Mouse (Mus musculus) gastrocnemius, postnatal 25 days (tissue): Measurements from ENCODE around the gene Hs3st3b1. TPM values are rescaled to one million over a fixed set of nuclear protein-coding genes. Genes with fewer than 3 reads are reported as not detected.

Source experiments
- DNase-seq: peaks from one replicate; pipeline ENCODE4 v3.0.0; 2022
- total RNA-seq, 2 experiments: library from RNA; stranded (reverse); gene quantifications; 1 replicate in 1 of 2; 2 replicates in 1 of 2; pipeline ENCODE4 v1.2.3; 2021

Gene Hs3st3b1
- total RNA-seq, 2 experiments from 2014 or later: 0.49 to 0.67 TPM

DNA sequence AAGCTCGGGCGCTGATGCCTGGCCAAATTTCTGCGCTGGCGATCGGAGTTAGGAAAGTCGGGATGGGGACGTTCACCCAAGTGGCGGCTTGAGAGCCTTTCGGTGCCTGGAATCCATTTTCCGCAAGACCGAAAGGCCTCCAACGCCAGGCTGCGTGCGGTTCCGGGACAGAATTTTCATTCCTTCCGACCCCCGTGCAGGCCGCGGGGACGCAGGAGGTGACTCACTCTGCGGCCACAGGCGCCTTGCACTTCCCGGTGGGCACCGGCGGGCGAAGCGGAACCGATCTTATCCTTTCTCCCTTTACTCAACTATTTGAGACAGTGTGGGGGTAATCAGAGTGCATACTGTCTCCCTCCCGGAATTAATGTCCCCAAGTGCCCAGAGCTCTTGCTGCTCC is 1.3 kb upstream of the Hs3st3b1 start:
- no peak for DNase-seq

DNA sequence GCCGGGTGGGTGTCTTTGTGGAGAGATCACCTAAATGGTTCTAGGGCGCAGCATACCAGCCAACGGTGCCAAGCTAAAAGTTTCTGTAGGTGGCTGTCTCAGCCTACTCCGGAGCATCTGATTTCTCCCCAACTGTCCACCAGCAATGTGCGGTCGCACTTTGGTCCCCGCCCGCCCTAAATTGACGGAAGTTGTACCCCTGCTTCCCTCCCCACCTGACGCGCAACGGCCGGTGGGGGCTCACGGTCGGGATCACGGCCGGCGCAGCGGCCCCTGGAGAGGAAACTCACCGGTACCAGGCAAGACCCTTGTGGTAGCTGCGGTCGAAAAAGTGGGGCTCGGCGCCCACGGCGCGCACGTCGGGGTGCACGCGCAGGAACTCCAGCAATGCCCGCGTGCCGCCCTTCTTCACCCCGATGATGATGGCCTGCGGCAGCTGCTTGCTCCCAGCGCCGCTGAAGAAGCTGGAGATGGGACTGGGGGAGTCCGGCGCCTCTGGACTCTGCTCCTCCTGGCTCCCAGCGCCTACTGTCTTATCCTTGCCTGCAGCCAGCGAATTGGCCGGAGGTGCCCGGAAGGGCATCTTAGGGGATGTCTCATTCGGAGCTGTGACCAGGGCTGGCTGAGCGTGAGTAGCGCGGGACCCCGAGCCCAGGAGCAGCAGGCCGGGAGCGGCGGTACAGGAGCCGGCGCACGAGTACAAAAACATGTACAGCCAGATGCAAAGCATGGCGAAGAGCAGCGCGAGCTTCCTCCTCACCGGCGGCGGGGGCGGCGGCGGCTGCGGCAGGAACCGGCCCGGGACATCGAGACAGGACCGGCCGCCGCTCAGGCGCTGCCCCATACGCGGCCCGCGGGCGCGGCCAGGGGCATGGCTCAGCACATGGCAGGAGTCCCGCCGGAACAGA is 792 bp downstream of the Hs3st3b1 start:
- no peak for DNase-seq

DNA sequence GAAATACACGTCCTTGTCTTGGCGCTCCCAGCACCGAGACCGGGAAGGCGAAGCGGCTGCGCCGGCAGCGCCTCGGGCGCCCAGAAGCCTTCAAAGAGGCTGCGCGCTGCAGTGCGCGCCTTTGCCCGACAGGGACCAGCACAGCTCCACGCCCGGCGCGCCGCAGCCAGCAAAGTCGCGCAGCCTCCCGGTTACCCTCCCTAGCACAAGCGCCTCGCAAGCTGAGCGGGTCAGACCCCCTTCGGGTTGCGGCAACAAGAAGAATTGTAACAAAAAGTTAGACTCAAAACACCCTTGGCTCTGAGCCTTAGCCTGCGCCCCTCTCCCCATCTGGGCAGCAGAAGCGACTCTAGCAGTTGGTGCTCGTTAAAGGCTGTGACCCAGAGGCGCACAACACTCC is 1.6 kb downstream of the Hs3st3b1 start:
- peak; percentile 60 for DNase-seq

DNA sequence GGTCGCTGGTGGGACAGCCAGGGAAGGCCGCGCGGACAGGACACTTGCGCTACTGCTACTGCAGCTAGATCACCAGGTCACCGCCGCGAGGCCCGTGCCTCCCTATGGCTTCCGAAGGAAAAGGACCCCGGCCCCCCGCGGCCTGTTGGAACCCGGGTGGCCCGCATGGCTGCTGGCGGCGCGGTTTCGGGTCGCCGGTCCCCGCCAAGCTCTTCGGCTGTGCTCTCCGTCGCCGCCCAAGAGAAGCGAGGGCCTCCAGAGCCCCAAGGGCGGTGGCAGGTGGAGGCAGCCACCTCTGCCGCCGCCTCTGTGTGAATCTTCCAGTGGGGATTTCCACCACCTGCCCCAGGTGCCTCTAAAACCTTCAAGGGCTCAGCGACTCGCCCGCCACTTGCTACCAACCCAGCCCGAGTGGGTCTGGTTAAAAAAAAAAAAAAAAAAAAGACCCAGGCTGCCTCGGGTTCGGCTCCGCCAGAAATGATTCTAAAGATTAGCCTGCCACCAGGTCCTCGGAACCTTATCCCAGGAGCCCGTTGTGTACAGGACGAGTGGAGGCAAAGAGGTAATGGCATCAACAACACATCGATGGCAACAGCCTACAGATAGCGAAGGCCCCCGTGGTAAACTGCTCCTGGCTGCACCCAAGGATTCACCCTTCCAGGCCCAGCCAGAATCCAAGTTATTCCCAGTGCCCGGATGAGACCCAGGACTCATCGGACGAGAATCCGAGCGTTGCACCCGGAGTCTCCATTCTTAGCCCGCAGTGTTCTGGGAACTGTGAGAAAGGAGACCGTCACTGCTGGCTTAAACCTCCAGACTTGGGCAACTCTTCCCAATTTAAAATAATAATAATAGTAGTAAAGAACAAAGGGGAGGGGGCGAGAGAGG is 2.6 kb downstream of the Hs3st3b1 start:
- DNase-seq: no peak

DNA sequence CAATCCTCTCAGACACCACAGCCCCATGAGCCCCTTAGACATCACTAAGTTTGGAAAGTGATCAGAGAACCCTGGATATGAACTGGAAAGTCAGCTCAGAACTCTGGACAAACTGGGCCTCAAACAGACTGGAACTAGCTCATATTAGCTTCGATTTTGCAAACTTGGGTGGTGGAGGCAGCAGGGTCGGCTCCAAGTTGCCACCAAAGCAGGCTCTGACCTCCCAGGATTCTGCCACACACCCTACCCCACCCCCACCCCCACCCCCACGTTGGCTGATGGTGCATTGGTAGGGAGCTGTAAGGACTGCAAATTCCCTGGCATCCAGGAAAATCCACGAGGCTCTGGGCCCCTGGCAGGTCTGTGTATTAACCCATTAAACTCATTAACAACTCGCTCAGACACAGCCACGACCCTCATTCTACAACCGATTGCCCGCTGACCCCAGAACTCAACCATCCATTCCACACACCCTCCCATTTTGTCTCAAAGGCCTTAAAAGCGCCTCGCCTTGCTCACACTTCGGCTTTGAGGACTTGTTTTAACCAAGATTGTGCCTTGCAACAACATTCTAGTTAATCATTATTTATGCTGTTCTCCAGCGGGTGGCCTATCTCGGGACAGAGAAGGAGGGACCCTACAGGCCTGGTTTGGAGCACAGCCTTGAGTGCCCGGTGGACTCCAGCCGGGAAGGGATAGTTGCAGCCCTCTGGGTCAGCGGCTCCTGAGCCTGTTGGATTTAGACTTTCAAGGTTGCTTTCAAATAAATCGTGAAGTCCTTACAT is 3.6 kb downstream of the Hs3st3b1 start:
- no peak for DNase-seq

DNA sequence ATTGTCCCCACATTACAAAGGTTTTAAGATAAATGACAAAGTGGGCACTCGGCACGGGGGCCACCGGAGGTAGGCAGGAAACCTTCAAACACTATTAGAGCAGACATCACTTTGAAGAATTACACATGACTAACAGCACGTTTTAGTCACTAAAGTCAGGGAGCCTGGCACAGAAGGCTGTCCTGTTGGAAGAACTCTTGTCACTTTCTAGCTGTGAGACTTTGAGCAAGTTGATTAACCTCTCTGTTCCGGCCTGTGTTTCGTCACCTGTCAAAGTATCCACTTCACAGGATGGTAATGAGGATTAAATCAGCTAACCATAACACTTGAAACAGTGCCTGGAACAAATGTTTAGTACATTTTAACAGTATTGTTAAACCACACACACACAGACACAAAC is 4.5 kb downstream of the Hs3st3b1 start:
- DNase-seq: no peak

DNA sequence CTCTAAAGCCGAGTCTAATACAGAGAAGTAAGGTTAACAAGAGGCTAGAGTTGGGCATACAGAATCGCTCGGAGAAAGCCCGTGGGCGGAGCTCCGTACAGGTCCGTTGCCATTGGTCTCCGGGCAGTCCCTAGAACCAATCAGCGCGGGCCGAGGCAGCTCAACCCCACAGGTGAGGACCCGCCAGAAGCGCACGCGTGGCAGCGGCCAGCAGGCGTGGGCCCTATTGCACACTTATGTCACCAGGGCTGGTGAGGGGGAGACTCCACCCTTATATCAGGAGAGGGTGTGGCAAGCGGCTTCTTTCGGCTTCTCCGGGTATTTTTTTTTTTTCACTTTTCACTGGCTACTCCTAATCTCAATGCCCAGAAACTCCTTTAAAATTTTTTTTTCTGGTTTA is 7.7 kb downstream of the Hs3st3b1 start:
- DNase-seq: peak; percentile 75

DNA sequence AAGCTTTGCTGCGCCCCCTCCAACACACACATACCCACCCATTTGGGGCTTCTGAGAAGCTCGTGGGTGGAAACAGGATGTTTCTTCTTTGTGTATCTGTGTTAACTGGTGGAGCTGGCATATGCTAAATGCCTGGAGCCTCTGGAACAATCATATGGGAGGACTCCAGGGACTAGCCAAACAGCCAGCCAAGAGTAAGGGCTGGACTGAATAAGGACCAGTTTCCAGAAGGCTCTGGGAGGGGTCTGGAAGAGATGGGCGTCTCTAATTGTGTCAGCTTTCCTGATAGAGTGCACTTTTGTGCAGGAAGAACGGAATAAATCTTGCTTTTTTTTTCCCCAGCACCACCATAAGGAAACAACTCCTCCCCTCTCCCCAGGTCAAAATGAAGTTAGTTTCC is 8.2 kb downstream of the Hs3st3b1 start:
- no peak for DNase-seq

DNA sequence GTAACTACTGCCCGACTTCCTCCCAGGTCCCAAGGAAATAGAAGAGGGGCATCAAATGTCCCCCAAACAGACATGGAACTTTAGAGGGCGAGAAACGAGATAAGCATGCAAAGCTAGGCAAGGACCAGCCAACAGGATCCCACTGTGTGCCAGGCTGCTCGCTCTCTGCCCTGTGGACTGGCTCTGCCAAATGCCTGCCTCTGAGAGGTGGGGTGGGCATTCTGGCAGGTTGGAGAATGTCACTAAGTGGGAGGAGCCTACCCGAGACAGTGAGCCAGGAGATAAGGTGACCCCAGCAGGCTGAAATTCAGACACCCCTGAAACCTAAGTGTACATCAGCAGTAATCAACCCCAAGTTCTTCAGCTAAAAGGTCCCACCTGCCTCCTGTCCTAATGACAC is 11.1 kb downstream of the Hs3st3b1 start:
- no peak for DNase-seq

DNA sequence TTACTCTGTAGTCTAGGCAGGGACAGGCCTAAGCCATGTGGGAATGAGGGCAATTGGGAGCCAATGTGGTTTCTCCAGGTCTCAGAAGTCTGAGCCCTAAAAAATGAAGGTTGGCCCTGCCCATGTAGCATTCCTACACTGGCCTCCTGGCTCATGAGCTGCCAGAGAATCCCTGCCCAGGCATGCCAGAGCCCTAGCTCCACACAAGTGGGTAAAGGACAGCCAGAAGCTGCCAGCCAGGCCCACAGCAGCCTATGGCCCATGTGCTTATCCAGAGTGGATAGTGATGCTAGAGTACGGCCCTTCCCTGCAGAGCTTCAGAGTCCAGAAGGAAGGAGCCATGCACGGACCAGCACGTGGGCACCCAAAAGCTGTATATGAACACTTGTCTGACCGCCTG is 12.1 kb downstream of the Hs3st3b1 start:
- DNase-seq: no peak

DNA sequence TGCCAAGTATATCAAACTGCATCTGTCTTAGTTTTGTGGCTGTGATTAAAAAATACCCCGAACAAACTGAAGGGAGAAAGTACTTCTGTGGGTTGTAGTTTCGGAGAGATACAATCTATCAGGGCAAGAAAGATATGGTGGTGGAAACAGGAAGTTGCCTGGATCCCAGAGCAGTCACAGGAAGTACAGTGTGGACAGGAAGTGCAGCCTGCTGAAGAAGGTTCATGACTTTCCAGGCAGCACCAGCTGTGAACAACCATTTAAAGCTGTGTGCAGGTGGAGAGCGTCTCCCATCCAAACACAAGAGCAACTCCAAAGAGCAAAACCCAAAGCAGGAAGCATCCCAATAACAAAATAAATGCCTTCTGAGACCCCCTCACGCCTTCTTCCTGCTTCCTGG is 13.6 kb downstream of the Hs3st3b1 start:
- DNase-seq: no peak

DNA sequence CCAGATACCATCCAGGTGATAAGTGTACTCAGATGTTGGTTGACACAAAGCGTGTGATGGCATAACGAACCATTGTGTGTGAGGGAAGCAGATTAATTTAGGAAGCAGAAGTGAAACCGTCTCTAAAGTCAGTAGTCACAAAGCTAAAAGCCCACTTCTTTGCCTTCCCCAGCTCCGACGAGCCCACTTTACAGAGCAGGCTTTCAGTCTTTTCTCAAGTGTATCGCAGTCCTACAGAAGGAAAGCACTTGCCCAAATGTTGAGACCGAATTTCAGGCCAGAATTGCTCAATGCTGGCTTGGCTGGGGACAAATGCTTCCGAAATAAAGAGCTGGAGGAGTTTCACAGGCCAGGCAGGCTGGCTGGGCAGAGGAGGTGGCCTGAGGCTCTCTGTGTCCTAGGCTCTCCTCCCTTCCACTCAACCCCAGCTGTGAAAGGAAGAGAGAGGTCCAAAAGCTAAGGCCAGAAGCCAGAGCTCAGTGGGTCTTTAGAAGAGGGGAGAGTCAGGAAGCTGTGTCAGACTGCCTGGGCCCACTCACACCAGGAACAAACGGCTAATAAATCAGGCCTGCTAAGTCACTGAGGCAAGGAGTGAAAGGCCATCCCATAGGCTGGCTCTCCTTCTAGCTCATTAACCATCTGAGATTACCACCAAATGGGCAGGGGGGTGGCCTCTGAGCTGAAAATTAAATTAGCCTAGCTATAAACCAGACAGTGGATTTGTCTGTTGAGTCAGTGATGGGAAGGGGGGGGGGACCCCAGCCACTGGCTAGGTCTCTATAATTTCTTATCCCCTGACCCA is 15.3 kb downstream of the Hs3st3b1 start:
- peak; percentile 57 for DNase-seq

DNA sequence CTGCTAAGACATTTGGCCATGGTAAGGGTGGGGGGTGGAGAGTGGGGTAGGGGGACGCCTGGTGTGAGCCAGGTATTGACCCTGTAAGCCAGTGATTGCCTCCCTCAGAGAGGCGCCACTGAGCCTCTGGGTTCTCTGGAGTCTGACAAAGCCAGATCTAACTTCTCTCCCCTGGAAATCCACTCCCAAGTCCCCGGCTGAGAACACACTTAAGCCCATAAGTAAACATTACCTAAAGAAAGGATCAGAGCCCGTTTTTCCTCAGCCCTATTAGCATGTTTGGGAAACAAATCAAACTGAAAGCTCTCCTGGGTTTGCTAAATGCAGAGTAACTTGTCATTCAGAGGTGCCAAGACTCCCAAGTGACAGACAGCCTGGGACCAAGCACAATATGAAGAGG is 17.3 kb downstream of the Hs3st3b1 start:
- no peak for DNase-seq

DNA sequence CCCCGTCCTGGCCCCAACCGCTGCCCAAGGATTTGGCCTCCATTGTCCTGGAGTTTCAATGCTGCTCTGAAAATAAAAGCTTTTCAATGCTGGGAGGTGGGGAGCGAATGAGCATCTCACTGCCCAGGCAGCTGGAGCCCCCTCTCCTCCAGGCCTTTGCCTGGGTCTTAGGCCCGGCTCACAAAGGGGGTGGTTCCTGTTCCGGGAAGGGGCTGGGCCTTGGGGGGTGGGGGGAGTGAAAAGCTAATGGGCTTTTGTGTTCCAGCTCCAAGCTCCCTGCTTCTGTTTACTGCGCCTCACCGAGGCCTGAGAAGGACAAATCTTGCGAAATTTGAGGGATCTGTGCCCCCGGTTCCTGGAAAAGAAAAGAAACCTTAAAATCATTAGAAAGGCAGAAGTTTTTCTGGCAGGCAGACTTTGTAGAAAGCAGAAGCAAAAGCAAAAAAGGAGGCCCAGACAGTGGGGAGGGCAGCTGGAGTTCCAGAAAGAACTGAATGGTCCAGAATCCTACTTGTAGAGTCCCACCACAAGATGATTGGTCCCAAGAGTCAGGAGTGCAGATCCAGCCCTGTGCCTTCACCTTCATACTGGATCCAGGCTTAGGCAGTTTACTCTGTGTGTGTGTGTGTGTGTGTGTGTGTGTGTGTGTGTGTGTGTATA is 23.5 kb downstream of the Hs3st3b1 start:
- no peak for DNase-seq

DNA sequence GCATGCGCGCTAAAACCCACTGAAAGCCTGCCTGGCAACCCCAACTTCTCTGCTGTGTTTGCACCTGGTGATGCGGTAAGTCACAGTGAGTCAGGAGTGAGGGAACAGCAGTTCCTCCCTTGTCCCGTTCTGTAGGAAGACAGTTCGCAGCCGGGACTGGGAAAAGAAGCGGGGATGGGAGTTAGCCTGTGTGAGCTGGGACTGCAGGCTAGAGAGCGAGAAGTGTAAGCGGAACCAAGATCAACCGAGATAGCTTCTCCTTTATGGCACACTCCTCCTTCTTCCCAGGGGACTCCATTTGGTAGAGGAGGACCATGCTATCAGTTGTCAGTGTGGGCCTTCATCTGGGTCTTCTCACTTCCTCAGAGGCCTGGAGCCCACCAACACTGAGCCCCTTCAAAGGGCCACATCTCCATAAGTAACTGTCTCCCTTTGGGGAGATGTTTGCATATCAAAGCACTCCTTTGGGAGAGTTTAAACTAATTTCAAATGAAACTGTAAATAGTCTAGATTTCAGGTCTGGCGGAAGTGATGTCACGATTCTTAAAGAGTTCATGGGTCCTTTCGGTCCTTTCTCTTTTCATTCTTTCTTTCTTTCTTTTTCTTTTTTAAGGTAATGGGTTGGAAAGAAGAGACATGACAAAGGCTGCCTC is 24.1 kb downstream of the Hs3st3b1 start:
- DNase-seq: no peak

DNA sequence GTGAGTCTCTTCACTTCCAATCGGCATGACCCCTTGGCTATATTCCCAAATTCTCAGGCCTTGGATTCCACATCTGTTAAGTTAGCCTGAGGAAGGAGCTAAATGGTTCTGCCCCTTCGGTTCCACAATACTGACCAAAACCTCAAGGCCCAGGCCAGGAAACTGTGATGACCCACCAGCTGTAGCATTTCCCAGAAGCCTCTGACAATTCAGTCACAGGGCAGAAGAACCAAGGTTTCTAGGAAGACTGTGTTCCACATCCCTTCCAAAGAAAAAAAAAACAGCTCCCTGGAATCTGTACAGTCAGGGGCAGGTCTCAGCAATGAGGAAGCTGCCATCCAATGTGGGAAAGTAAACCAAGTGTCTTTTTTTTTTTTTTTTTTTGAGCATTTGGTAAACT is 25.1 kb downstream of the Hs3st3b1 start:
- no peak for DNase-seq

DNA sequence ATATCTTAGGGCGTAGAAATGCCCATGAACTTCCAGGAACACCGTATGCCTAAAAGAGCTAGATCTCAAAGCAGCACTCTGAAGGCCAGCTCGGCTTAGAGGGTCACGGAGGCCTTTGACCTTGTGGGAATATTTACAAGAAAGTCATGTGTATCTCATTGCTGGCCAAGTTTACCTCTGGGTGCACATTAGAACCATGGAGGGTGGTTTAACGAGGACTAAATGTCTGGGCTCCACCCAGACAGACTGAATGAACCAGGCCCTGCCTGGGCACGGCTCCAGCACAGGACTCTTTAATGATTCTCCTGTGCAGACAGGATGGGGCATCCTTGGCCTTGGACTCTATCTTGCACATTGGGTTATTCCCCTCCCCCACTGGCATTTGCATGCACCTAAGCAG is 27.9 kb downstream of the Hs3st3b1 start:
- no peak for DNase-seq

DNA sequence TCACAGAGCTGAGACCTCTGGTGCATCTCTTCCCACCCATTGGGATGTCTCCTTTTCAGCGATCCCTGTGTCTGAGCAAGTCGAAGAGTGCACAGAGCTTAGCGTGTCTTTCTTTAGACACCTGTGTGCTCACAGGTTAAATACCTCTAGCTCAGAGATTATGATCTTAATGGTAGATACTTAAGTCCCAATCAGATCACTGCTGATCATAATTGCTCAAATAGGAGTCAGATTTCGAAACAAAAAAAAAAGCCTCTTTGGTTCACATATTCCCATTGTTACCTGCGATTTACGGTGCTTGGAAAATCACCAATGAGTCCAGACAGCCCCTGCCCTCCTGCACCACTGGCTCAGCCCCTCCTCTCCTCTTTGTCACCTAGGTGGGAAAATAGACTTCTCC is 28.5 kb downstream of the Hs3st3b1 start:
- DNase-seq: no peak

DNA sequence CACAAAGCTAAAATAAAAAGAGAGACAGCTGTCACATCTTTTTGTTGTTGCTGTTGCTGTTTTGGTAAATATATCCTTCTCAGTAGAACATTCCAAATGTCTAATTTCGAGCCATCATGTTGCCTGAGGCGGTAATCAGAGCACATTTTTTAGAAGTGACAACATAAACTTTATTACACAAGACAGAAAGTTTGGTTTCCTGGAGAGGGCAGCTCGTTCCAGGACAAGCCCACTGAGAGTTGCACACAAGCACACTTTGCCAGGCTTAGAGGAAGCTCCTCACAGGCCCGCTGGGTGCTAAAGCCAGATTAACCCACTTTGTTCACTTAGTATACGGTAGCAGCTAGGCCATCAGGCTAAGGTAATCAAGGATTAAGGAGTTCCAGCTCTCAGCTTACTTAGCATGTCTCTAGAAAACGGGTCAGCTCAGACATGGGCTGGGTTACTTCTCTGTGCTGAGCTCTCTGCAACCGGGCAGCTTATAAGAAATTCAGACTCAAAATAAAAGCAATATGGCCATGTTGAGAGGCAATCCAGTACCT is 30.5 kb downstream of the Hs3st3b1 start:
- DNase-seq: no peak

DNA sequence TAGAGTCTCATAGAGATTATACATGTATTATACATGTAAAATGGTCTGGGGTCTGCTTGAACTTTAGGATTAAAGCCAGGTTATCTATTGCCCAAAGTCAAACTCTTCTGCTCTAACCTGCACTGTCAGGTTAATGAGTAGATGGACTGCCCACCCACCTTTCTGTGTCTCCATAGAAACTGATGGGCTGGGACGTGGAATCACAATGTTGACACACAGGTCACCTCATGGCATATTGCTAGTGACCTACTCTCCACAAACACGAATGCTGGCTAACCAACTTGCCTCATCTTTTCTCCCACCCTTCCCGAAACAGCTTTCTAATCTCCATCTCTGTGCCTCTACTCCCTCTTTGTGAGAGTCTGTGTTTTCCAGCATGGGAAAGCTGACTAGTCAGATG is 38.7 kb downstream of the Hs3st3b1 start:
- DNase-seq: no peak
